Mouse (Mus musculus) megakaryocyte, embryonic 14.5 days (primary cell): ENCODE results near the gene Sirt4. TPM values are rescaled to one million over a fixed set of nuclear protein-coding genes. Genes with fewer than 3 reads are reported as not detected.
"Not testable (repeated sequence)": the region's sequence is repeated elsewhere in the genome, so short reads cannot be mapped to it uniquely, and the experiment has no call there.

Experiments used
- H3K27me3 ChIP-seq: replicated peaks from 2 replicates; pipeline ENCODE3; 2012; ENCODE audit warnings: inconsistent platforms
- H3K36me3 ChIP-seq: replicated peaks from 2 replicates; pipeline ENCODE3; 2012; ENCODE audit warnings: low read length, inconsistent platforms, mixed read lengths
- H3K4me1 ChIP-seq: 2 replicates; pipeline ENCODE4 v1.6.1; 2012; ENCODE audit warnings: inconsistent platforms
- H3K4me3 ChIP-seq: replicated peaks from 2 replicates; pipeline ENCODE3; 2012; ENCODE audit warnings: moderate library complexity, mild to moderate bottlenecking, inconsistent platforms
- H3K9me3 ChIP-seq: 2 replicates; pipeline ENCODE4 v1.6.1; 2012; ENCODE audit warnings: inconsistent platforms
- FLI1 ChIP-seq: IDR thresholded peaks from 2 replicates; pipeline ENCODE4 v1.6.1; 2012; ENCODE audit warnings: low read length, inconsistent platforms, mixed read lengths
- GATA1 ChIP-seq: IDR thresholded peaks from 3 replicates; pipeline ENCODE4 v1.6.1; 2012; ENCODE audit warnings: mixed read lengths, low read length, inconsistent platforms, borderline replicate concordance
- polyA plus RNA-seq: library from polyadenylated mRNA; stranded (reverse); fragments of >175 nt; gene quantifications from 2 replicates; pipeline ENCODE4 v1.2.3, GENCODE M21; 2012; ENCODE audit warnings: low replicate concordance; ENCODE audit not compliant: insufficient read depth

Gene Sirt4
- polyA plus RNA-seq, 1 experiment, result 3.1 TPM

DNA sequence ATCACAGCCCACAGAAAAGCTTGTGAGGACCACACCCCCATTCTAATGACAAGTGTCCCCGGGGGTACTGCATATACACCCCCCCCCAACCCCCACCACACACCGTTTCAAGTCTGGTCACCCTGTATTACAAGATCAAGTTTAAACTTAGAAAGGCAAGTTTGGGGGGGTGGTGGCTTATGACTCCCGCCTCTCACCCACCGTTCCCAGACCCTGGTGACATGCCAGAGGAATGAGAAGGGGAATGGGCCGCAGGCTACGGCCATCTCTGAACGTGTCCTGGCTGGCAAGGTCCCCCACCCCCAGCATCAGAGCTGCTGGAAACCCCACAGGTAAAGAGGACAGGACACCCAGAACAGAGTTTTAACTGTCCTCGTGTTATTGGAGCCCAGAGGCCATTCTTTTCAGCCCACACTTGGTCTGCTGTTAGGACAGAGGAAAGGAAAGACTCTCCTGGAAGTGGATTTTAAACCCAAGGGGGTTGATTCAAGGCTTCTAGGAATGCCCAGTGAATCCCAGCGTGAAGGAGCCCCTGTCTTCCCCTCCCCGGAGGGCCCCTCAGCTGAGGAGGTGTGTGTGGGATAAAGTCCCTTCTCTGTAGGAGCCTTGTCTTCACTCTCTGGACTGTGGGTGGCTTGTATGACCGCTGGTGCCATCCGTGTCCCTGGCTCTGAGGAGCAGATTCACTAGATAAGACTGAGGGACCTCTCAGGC is 22.9 kb upstream of the Sirt4 start:
- H3K4me1 ChIP-seq, result peaks cover 62% of the 10 kb centered on the region
- peaks cover 6% of the 10 kb centered on the region for H3K9me3 ChIP-seq
- TF ChIP-seq GATA1, result no peak
- no peak for TF ChIP-seq FLI1
- peak overlapping the region; percentile 99 for H3K4me3 ChIP-seq
- peaks cover 4% of the 10 kb centered on the region for H3K27me3 ChIP-seq
- H3K36me3 ChIP-seq, result peaks cover 12% of the 10 kb centered on the region

DNA sequence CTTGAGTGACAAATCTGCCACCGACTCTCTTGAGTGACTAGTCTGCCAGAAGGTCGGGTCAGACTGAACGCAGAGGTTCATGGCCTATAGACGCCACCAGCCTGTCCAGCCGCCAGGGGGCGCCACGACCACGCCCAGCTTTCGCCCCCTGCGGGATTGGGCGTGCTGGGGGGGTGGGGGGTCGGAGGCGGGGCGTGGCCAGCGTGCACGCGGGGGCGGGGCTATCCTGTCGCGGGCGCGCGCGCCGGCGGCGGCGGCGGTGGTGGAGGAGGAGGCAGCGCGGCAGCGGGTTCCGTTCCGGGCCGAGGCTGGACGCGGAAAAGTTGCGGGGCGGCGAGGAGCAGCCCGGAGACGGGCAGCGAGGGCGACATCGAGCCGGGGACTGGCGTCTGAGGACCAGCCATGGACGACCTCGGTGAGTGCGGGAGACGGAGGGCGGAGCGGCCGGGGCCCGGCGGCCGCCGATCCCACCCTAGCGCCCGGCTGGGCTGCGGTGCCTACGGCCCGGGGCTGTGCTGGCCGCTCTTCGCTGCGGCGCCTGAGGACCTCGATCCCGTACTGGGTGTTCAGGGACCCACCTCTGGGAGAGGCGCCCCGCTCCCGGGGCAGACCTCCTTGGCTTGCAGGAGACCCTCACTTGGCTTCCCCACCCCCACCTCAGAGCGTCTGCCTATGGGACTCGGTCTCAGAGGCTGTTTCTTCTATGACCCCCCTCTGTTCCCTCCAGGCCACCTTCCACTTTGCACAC is 22.1 kb upstream of the Sirt4 start, which contains the start of gene Pxn:
Gene Pxn (plus strand): TSS at position 223 of the 748 bp plus-strand sequence.
- Histone ChIP-seq H3K36me3 (peaks cover 5% of the 10 kb centered on the region), H3K27me3 (peaks cover 8% of the 10 kb centered on the region), H3K4me3 (peak within 1 kb of the TSS; percentile 99), H3K9me3 (peaks cover 6% of the 10 kb centered on the region), H3K4me1 (peaks cover 56% of the 10 kb centered on the region)
- TF ChIP-seq GATA1 (no peak), FLI1 (no peak)

DNA sequence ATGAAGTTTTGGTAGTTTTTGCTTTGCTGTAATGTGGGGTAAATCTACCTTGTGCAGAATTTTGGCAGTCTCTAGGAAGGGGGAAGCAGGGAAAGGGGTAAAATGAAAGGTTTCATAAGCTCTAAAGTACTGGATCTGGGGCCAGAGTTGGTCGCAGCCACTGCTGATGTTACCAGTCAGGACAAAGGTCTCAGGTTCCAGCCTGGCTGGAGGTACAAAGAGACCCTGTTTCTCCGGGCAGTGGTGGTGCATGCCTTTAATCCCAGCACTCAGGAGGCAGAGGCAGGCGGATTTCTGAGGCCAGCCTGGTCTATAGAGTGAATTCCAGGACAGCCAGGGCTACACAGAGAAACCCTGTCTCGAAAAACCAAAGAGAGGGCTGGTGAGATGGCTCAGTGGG is 21.1 kb upstream of the Sirt4 start:
- H3K9me3 ChIP-seq, H3K4me3 ChIP-seq, H3K36me3 ChIP-seq, H3K27me3 ChIP-seq: not testable (repeated sequence)
- peaks cover 48% of the 10 kb centered on the region for H3K4me1 ChIP-seq

DNA sequence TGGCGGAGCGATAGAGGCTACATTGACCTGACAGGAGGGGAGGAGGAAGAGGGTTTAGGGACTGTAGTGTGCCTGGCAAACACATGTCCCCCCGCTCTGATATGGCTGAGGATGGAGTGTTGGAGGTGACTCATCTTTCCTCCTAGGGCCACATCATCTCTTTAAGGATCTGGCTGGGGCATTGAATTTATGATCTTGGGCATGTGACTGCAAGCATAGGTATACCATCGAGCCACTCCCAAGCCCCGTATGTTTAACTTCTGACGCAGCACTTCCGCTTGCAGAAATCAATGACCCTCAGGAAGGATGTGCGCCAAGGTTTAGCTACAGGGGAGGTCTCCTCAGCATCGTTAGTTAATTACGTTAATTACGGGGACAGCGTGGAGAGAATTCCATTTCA is 18.5 kb upstream of the Sirt4 start:
- Histone ChIP-seq H3K9me3 (peaks cover 6% of the 10 kb centered on the region), H3K36me3 (no peaks in the 10 kb centered on the region), H3K4me1 (peaks cover 28% of the 10 kb centered on the region), H3K27me3 (peaks cover 10% of the 10 kb centered on the region), H3K4me3 (no peak overlapping the region)
- no peak for TF ChIP-seq FLI1

DNA sequence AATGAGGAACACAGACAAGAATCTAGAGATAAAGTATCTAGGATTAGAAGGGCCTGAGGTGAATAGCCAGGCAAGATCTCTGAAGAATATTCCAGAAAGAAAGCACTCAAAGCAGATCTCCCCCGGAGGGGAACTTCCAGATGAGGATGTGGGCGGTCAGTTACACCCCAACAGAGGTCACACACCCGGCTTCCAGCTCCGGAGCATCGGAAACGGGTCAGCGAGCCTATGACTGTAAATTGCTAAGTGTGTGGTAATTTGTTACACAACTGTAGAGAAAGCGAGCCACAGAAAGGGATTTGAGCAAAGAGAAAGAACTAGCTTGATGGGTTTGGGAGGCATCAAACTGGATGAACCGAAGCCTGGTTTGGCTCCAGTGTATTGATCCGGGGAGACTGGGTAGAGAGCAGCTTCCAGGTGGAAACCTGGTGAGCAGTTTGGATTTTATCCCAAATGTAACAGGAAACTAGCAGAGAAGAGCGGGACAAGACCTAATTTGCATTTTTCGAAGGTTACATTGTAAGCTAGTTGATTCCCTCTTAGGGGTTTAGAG is 15.9 kb upstream of the Sirt4 start:
- no peaks in the 10 kb centered on the region for H3K36me3 ChIP-seq
- H3K4me3 ChIP-seq, result no peak overlapping the region
- peaks cover 15% of the 10 kb centered on the region for H3K27me3 ChIP-seq
- H3K4me1 ChIP-seq, result peaks cover 21% of the 10 kb centered on the region
- peaks cover 6% of the 10 kb centered on the region for H3K9me3 ChIP-seq
- TF ChIP-seq GATA1 (no peak), FLI1 (no peak)

DNA sequence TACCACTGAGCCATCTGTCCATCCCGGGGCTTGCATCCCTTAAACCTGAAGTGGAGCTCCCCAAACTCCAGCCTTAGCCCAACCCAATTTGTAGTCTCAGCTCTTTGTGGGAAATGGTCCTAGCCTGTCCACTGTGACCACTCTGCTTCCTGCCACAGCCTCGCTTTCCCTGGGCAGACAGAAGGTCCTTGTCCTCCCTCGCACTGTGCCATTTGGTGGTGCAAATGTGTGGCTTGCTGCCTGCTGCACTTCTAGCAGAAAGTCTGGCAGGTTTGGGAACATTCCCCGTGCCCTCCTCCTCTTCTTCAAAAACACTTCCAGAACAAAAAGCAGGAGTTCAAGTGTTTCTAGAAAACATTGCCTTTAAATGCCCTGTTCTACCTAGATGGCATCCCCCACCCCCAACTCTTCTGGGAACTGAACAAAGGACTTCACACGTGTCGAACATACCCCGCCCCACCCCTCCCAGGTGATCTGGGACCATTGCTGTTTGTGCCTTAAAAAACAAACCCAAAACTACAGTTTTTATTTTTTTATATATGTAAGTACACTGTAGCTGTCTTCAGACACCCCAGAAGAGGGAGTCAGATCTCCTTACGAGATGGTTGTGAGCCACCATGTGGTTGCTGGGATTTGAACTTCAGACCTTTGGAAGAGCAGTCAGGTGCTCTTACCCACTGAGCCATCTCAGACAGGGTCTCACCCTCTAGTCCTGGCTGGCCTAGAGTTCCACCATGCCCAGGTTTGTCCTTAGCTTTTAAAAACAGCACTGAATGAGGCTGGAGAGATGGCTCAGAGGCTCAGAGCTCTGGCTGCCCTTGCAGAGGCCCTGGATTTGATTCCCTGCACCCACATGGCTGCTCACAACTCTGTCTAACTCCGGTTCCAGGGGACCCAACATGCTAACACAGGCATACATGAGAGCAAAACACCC is 14.0 kb upstream of the Sirt4 start:
- Histone ChIP-seq H3K4me1 (peaks cover 23% of the 10 kb centered on the region), H3K27me3 (peaks cover 24% of the 10 kb centered on the region), H3K9me3 (no peaks in the 10 kb centered on the region), H3K4me3 (peak overlapping the region; percentile 53), H3K36me3 (no peaks in the 10 kb centered on the region)
- TF ChIP-seq GATA1, result no peak
- no peak for TF ChIP-seq FLI1

DNA sequence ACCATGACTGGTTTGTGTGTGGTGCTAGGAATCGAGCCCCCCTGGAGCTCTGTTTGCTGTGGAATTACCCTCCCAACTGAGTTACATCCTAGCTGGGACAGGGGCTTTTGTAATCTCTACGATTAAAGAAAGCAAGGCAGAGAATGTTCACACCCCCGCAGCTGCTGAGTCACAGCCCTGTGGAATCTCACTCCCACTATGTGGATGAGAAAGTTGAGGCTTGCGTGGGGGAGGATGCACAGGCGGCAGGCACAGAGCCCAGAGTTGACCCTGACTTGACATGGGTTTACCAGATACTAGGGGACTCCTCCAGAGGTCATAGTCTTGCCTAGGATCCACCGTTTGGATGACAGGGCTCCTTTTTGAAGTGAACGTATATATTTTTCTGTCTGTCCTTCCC is 12.5 kb upstream of the Sirt4 start:
- peaks cover 24% of the 10 kb centered on the region for H3K4me1 ChIP-seq
- no peaks in the 10 kb centered on the region for H3K36me3 ChIP-seq
- TF ChIP-seq GATA1 (no peak), FLI1 (no peak)
- no peaks in the 10 kb centered on the region for H3K9me3 ChIP-seq
- H3K4me3 ChIP-seq, result no peak overlapping the region
- peaks cover 22% of the 10 kb centered on the region for H3K27me3 ChIP-seq

DNA sequence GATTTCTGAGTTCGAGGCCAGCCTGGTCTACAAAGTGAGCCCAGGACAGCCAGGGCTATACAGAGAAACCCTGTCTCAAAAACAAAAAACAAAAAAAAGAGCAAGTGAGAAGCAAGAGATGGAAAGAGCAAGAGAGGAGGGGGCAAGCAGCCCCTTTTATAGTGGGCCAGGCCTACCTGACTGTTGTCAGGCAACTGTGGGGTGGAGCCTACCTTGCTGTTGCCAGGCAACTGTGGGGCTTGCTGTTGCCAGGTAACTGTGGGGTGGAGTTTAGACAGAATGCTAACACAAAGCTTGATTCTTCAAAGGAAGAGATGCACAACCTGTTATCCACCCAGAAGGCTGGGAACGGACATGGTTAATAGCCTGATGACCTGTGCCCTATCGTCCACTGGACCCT is 11.1 kb upstream of the Sirt4 start:
- not testable (repeated sequence) for H3K36me3 ChIP-seq, H3K4me3 ChIP-seq, H3K9me3 ChIP-seq
- Histone ChIP-seq H3K4me1 (peaks cover 36% of the 10 kb centered on the region), H3K27me3 (peaks cover 19% of the 10 kb centered on the region)

DNA sequence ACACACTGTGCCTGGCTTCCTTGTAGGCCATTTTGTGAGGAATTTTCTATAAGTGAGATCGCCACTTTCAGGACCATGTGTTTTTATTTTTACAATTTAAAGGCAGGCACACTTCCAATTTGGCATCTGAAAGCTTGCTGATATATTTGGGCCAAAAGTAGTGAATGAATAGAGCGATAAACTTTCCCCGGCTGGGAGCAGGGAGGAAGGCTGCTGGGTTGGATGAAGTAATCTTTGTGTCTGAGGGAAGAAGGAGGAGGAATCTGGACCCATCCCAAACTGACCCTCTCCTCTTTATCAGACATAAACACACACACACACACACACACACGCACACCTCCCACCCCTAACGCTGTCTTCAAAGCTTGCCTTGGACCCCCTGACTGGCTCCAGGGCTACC is 8.9 kb upstream of the Sirt4 start:
- Histone ChIP-seq H3K9me3 (no peaks in the 10 kb centered on the region), H3K36me3 (no peaks in the 10 kb centered on the region), H3K4me1 (peaks cover 46% of the 10 kb centered on the region), H3K4me3 (no peak overlapping the region), H3K27me3 (peaks cover 19% of the 10 kb centered on the region)
- TF ChIP-seq GATA1 (no peak), FLI1 (no peak)
